Mouse (Mus musculus) cerebellum, adult (tissue): ENCODE data around the gene Pfdn6.

Source experiments
- ATAC-seq: cut with Nextera tagmentation; 2 replicates; pipeline ENCODE4 v1.9.2; 2017; ENCODE audit warnings: mild to moderate bottlenecking, moderate library complexity, mixed read lengths; ENCODE audit not compliant: insufficient number of reproducible peaks, low FRiP score, low TSS enrichment

The Pfdn6 gene

DNA sequence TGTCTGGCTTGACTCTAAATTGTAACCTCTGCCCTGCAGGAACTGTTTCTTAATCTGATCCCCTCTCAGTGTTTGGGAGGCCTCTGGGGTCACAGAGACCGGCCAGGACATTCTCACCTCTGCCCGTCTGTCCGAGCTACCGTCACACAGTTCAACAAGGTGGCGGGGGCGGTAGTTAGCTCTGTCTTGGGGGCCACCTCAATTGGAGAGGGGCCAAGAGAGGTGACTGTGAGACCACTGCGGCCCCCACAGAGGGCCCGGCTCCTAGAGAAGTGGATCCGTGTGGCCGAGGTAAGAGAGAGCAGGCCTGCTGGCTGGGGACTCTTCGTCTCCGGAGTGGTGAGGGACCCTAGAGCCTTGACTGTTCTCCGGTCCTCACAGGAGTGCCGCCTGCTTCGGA lies 7.2 kb downstream of the Pfdn6 start:
- ATAC-seq: no peak

DNA sequence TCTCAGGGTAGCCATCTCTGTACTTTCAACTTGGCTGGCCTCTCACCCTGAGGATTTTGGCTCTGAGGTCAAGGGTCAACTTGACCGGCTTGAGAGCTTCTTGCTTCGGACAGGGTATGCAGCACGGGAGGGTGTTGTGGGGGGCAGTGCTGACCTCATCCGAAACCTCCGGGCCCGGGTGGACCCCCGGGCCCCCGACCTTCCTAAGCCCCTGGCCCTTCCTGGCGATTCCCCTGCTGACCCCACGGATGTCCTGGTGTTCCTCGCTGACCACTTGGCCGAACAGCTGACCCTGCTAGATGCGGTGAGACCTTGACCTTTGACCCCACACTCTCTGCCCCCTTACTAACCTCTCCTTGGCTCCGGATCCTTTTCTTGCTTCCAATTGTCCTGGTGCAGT lies 7.7 kb downstream of the Pfdn6 start:
- no peak for ATAC-seq

DNA sequence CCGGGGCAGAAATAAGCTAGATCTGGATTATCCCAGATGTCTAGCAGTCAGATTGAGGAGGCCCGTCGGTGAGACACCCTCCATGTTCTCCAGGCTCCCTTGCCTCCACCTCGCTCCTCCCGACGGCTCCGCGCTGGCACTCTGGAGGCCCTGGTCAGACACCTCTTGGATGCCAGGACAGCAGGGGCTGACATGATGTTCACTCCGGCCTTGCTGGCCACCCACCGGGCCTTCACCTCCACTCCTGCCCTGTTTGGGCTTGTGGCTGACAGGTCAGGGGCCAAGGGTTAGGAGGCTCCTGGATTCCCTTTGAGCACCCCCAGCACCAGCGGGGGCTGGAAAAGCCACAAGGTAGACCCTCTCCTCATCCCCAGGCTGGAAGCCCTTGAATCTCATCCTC lies 8.2 kb downstream of the Pfdn6 start:
- no peak for ATAC-seq

DNA sequence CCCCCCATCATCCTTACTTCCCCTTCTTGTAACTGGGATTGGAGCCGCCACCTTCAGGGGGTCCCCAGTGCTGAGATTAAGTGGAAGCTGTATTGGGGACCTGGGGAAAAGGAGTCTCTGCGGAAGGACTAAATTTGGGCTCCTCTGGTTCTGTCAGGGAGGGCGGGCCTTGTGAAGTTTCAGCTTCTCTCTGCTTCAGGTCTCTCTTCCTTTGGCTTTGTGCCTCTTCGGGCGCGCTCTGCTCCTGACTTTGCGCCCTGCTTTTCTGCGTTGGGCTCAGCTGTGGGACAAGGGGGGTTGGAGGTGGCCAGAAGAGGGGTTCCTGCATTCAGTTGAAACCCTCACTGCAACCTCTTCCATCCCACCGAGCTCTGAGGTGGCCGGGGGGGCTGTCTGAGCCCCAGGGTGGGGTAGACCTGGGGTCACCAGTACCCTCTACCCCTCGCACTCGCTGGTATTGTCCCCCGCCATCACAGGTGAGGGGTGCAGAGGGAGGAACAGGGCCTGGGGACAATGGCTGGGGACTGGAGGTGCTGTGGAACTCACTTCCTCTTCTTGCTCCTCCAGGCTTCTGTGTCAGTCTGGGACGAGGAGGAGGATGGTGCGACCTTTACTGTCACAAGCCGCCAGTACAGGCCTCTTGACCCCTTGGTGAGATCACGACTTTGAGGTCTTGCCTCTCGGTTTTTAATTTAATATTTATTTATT lies 8.8 kb downstream of the Pfdn6 start:
- no peak for ATAC-seq

GRCm38 (mm10) chr17:33930280-33931158 lies 9.6 kb downstream of the Pfdn6 start:
- peak; percentile 10; the same call in 1 of the 2 replicates for ATAC-seq

DNA sequence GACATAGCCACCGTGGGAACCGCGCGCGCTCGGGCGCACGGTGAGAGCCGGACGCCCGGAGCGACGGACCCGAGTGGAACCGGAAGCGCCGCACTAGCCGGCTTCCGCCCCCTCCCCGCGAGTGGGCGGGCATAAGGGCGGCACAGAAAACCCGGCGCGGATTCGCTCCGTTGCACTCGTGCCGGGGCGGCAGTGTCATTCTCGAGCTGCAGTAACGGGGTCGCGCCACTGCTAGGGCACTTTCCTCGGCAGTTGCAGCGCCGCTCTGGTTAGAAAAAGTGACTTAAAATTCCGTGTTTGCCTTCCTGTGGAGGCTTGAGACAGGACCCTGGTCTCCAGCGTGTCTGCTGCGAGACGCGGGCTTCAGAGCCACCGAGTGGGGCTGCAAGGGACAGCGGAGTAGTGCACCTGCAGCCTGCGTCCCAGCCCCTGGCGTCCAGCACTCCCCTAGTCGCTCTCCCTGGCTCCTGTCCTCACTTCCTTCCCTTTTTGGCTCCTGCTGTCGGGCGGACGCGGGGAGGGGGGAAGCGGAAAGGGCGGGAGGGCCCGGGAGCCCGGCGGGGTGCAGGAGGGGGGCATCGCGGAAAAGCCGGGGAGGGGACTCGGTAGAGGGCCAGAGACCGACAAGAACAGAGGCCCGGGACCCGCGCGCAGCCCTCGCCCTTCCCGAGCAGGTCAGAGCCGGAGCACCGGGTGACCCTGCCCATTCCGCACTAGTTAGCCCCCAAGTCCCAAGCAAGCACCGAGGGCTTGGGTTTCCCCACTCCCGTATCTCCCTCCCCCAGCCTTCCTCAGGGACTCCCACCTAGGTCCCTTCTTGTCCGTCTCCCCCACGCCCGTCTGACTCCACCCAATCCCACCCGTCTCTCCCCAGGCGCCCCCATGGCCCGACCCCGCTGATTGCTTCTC lies 10.5 kb downstream of the Pfdn6 start, which contains the start of gene Rgl2:
Gene Rgl2 (plus strand): TSS at position 173 of the 909 bp plus-strand sequence.
- ATAC-seq: peak; percentile 59

- no peak for ATAC-seq
Observed at GRCm38 (mm10) chr17:33928251-33928947, 11.7 kb downstream of the Pfdn6 start.

GRCm38 (mm10) chr17:33926207-33926932 lies 13.8 kb downstream of the Pfdn6 start:
- no peak for ATAC-seq

GRCm38 (mm10) chr17:33925406-33926116 lies 14.6 kb downstream of the Pfdn6 start:
- ATAC-seq: no peak

DNA sequence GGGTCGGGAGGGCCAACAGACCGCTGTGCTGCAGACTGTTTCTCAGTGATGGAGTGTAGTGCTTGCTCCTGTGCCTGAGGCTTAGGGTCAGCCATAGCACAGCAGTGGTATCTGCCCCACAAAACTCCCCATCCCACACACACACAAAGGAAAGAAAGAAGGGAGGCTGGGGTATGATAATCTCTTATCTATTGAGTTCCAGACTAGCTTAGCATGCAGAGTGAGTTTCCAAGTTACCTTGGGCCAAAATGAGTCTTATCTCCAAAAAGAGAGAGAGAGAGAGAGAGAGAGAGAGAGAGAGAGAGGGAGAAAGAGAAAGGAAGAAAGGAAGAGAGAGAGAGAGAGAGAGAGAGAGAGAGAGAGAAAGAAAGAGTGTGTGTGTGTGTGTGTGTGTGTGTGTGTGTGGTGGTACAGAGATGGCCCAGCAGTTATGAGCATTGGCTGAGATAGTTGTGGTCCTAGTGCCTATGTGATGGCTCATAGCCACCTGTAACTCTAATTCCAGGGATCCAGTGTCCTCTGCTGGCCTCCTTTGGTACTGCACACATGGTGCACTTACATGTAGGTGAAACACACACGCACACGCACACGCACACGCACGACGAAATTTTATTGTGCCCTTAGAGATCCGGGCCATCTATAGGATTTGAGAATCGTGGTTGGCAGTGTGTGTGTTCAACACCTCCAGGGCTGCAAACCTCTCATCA lies 15.4 kb downstream of the Pfdn6 start:
- no peak for ATAC-seq

- ATAC-seq: no peak
Observed at GRCm38 (mm10) chr17:33921361-33921760, 18.8 kb downstream of the Pfdn6 start.

DNA sequence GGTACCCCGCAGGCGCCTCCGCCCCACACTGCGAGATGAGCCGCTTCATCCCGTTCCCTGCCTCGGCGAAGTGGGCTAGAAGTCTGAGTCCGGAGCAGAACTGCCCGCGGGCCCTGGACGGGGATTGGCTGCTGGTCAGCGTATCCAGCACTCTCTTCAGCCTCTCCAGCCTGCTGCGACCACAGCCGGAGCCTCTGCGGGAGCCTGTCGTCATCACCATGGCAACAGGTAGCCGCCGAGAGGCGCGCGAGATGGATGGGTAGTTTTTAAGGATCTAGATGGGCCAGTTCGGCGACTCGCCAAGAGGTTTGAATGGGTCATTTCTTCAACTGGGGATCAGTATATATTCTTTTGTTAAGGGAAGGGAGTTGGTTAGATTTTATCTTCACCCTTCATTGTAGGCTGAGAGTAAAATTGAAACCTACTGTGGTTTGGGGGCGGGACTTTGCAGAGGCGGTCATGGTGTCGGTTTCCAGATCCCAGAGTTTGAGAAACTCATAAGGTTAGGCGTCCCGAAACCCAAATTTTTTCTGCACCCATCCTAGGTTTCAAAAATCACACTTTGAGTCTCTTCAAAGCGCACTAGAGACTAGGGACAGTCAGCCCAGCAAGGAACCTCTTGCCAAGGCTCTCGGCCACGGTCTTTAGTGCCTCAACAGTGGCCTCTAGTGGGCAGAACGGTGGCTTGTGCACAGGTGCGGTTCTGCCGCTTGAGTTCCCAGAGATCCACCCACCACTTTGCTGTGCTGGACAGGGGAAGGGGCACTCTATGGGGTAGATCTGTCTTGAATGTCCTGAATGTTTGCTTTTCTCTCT lies 19.7 kb downstream of the Pfdn6 start:
- ATAC-seq: 0 out of 2 replicates have a peak, but pooled peaks have one; percentile 19

DNA sequence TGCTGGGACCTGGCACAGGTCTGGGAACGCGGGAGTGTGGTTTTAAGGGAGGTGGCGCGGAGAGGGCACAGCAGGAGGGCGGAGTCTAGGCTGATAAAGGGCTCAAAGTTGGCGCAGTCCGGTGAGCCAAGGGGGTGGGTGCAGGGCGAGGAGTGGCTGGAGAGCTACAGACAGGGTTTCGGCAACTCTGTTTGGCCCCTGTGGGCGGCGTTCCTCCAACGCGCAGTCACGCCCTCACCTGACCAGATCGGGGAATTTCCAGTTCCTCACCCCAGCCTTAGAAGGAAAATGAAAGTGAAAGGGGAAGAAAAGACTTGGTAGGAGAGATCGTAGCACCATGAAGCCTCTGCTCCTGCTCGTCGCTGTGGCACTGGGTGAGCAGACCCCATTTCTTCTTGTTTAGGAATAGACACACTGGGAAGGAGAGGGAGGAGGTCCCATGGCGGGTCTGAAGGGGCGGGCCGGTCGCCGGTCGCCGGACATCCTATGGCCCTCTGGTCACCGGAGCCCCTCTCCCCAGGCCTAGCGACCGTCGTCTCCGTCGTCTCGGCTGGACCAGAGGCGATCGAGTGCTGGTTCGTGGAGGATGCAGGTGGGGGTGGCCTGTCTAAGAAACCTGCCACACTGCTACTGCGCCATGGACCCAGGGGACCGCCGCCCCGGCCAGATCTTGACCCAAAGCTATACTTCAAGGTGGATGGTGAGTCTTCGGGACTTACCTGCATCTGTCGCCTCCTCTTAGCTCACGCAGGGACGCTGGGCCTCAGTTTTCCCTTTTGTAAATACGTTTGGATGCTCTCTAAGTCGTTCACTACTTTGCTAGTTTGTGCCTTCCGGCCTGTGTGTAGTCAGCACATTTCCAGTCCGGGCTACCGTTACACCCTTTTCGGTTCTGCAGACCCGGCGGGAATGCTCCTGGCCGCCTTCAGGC lies 20.5 kb downstream of the Pfdn6 start:
- no peak for ATAC-seq

DNA sequence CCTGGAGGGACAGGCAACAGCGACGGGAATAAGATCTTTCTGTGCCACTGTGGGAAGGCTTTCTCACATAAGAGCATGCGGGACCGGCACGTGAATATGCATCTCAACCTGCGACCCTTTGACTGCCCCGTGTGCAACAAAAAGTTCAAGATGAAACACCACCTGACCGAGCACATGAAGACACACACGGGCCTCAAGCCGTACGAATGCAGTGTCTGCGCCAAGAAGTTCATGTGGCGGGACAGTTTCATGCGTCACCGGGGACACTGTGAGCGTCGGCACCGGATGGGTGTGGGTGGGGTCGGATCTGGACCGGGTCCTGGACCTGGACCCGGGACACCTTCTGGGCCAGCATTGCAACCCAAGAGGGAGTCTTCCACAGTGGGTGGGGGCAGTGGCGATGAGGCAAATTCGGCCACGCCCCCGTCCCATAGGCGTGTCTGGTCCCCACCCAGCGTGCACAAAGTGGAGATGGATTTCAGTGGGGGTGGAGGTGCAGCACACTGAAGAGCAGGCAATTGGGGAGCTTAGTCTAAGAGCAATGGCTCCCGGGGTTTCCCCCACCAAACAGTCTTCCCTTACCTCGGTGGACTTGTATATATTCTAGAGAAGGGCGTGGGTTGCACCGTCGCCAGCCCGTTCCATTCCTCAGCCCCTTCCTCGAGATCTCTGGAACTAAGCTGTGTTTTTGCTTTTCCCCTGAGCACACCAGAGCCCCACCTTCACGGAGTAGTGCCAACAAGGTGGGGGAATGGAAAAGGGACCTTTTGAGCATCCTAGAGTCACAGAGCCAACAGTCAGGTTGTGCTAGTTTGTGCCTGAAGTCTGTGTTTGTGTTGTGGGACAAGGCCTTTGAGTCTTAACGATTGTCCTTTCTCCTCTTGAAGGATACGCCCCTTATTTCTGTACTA lies 21.6 kb downstream of the Pfdn6 start:
- no peak for ATAC-seq

- ATAC-seq: no peak
Observed at GRCm38 (mm10) chr17:33917656-33918292, 22.4 kb downstream of the Pfdn6 start.
